Mouse (Mus musculus): Measurements from ENCODE around the gene Gm20388. TPM values are rescaled to one million over a fixed set of nuclear protein-coding genes. Genes with fewer than 3 reads are reported as not detected.

Gene Gm20388
- polyA plus RNA-seq, 1 experiment from 2014 or later, result not detected

GRCm38 (mm10) chr8:123732332-123732731 is 3821.7 kb downstream of the Gm20388 start:
- Histone ChIP-seq H3K27ac (no peak overlapping the region), H3K9ac (no peak overlapping the region), H3K4me3 (no peak overlapping the region), H3K36me3 (no peaks in the 10 kb centered on the region), H3K4me2 (no peak overlapping the region), H3K4me1 (0 out of 2 replicates have a peak, but pooled peaks cover 4% of the 10 kb centered on the region), H3K27me3 (replicated peaks) (peaks cover 39% of the 10 kb centered on the region), H3K9me3 (replicated peaks) (no peaks in the 10 kb centered on the region)
- 22% methylated on average over 4 of the region's 4 CpGs for WGBS (ENCODE audit: insufficient replicate concordance)
- no peak for ATAC-seq

- H3K27me3 ChIP-seq (replicated peaks), result peaks cover 31% of the 10 kb centered on the region
- 72% methylated on average over 8 of the region's 8 CpGs for WGBS (ENCODE audit: insufficient replicate concordance)
- H3K4me2 ChIP-seq, result no peak overlapping the region
- no peak overlapping the region for H3K9ac ChIP-seq
- H3K36me3 ChIP-seq, result no peaks in the 10 kb centered on the region
- H3K27ac ChIP-seq, result no peak overlapping the region
- no peaks in the 10 kb centered on the region for H3K9me3 ChIP-seq (replicated peaks)
- no peak overlapping the region for H3K4me3 ChIP-seq
- ATAC-seq, result no peak
- H3K4me1 ChIP-seq, result 0 out of 2 replicates have a peak, but pooled peaks cover 4% of the 10 kb centered on the region
These were observed 3823.8 kb downstream of the Gm20388 start for GRCm38 (mm10) chr8:123734486-123734885.

- Histone ChIP-seq H3K27me3 (replicated peaks) (peaks cover 11% of the 10 kb centered on the region; the same call in 1 of the 2 replicates), H3K27ac (no peak overlapping the region), H3K36me3 (no peaks in the 10 kb centered on the region), H3K4me3 (no peak overlapping the region), H3K4me1 (0 out of 2 replicates have a peak, but pooled peaks cover 4% of the 10 kb centered on the region), H3K9me3 (replicated peaks) (no peaks in the 10 kb centered on the region), H3K9ac (no peak overlapping the region), H3K4me2 (no peak overlapping the region)
- ATAC-seq, result no peak
- 67% methylated on average over 9 of the region's 9 CpGs for WGBS (ENCODE audit: insufficient replicate concordance)
These were observed 3826.3 kb downstream of the Gm20388 start for GRCm38 (mm10) chr8:123736974-123737373.

- Histone ChIP-seq H3K4me3 (no peak overlapping the region), H3K27ac (no peak overlapping the region), H3K9me3 (replicated peaks) (no peaks in the 10 kb centered on the region), H3K9ac (no peak overlapping the region), H3K27me3 (replicated peaks) (peaks cover 20% of the 10 kb centered on the region), H3K4me2 (no peak overlapping the region), H3K4me1 (no peaks in the 10 kb centered on the region), H3K36me3 (no peaks in the 10 kb centered on the region)
- WGBS (ENCODE audit: insufficient replicate concordance), result 45% methylated on average over 4 of the region's 4 CpGs
- no peak for ATAC-seq
These were observed 3829.6 kb downstream of the Gm20388 start for GRCm38 (mm10) chr8:123740263-123740662.

GRCm38 (mm10) chr8:123741232-123741631 is 3830.6 kb downstream of the Gm20388 start:
- Histone ChIP-seq H3K27ac (no peak overlapping the region), H3K36me3 (no peaks in the 10 kb centered on the region), H3K4me1 (no peaks in the 10 kb centered on the region), H3K4me3 (no peak overlapping the region), H3K9me3 (replicated peaks) (no peaks in the 10 kb centered on the region), H3K9ac (no peak overlapping the region), H3K4me2 (no peak overlapping the region), H3K27me3 (replicated peaks) (peaks cover 20% of the 10 kb centered on the region)
- ATAC-seq, result no peak
- WGBS (ENCODE audit: insufficient replicate concordance), result 67% methylated on average over 9 of the region's 9 CpGs

GRCm38 (mm10) chr8:123746488-123746887 is 3835.8 kb downstream of the Gm20388 start:
- WGBS (ENCODE audit: insufficient replicate concordance), result 79% methylated on average over 4 of the region's 4 CpGs
- ATAC-seq, result no peak
- H3K9ac ChIP-seq, result no peak overlapping the region
- H3K4me2 ChIP-seq, result no peak overlapping the region
- H3K4me1 ChIP-seq, result peaks cover 7% of the 10 kb centered on the region; the same call in 1 of the 2 replicates
- H3K9me3 ChIP-seq (replicated peaks), result no peaks in the 10 kb centered on the region
- H3K27me3 ChIP-seq (replicated peaks), result peaks cover 12% of the 10 kb centered on the region
- no peak overlapping the region for H3K4me3 ChIP-seq
- H3K36me3 ChIP-seq, result no peaks in the 10 kb centered on the region
- no peak overlapping the region for H3K27ac ChIP-seq

GRCm38 (mm10) chr8:123747772-123748171 is 3837.1 kb downstream of the Gm20388 start:
- H3K27ac ChIP-seq, result no peak overlapping the region
- H3K4me2 ChIP-seq, result no peak overlapping the region
- H3K36me3 ChIP-seq, result no peaks in the 10 kb centered on the region
- 57% methylated on average over 5 of the region's 5 CpGs for WGBS (ENCODE audit: insufficient replicate concordance)
- no peak overlapping the region for H3K4me3 ChIP-seq
- no peaks in the 10 kb centered on the region for H3K9me3 ChIP-seq (replicated peaks)
- ATAC-seq, result no peak
- H3K9ac ChIP-seq, result no peak overlapping the region
- peaks cover 11% of the 10 kb centered on the region for H3K27me3 ChIP-seq (replicated peaks)
- peaks cover 13% of the 10 kb centered on the region for H3K4me1 ChIP-seq

- Histone ChIP-seq H3K9me3 (replicated peaks) (no peaks in the 10 kb centered on the region), H3K4me3 (no peak overlapping the region), H3K36me3 (no peaks in the 10 kb centered on the region), H3K27me3 (replicated peaks) (peaks cover 17% of the 10 kb centered on the region), H3K9ac (no peak overlapping the region), H3K4me2 (no peak overlapping the region), H3K27ac (no peak overlapping the region), H3K4me1 (peaks cover 13% of the 10 kb centered on the region)
- 26% methylated on average over 5 of the region's 5 CpGs for WGBS (ENCODE audit: insufficient replicate concordance)
- no peak for ATAC-seq
These were observed 3839.6 kb downstream of the Gm20388 start for GRCm38 (mm10) chr8:123750171-123750693.

GRCm38 (mm10) chr8:123752773-123753468 is 3842.3 kb downstream of the Gm20388 start:
- H3K9ac ChIP-seq, result no peak overlapping the region
- H3K4me1 ChIP-seq, result peaks cover 13% of the 10 kb centered on the region
- 66% methylated on average over 13 of the region's 13 CpGs for WGBS (ENCODE audit: insufficient replicate concordance)
- ATAC-seq, result no peak
- H3K4me3 ChIP-seq, result no peak overlapping the region
- peaks cover 20% of the 10 kb centered on the region for H3K27me3 ChIP-seq (replicated peaks)
- no peak overlapping the region for H3K27ac ChIP-seq
- H3K36me3 ChIP-seq, result no peaks in the 10 kb centered on the region
- H3K9me3 ChIP-seq (replicated peaks), result no peaks in the 10 kb centered on the region
- H3K4me2 ChIP-seq, result no peak overlapping the region

- H3K4me1 ChIP-seq, result peaks cover 13% of the 10 kb centered on the region
- no peak overlapping the region for H3K27ac ChIP-seq
- H3K36me3 ChIP-seq, result no peaks in the 10 kb centered on the region
- H3K9me3 ChIP-seq (replicated peaks), result no peaks in the 10 kb centered on the region
- WGBS (ENCODE audit: insufficient replicate concordance), result 15% methylated on average over 18 of the region's 18 CpGs
- H3K27me3 ChIP-seq (replicated peaks), result peaks cover 27% of the 10 kb centered on the region
- ATAC-seq, result no peak
- H3K9ac ChIP-seq, result no peak overlapping the region
- H3K4me3 ChIP-seq, result no peak overlapping the region
- no peak overlapping the region for H3K4me2 ChIP-seq
These were observed 3843.1 kb downstream of the Gm20388 start for GRCm38 (mm10) chr8:123753604-123754375.

GRCm38 (mm10) chr8:123754538-123755431 is 3844.1 kb downstream of the Gm20388 start:
- Histone ChIP-seq H3K4me1 (peaks cover 13% of the 10 kb centered on the region), H3K9me3 (replicated peaks) (no peaks in the 10 kb centered on the region), H3K9ac (no peak overlapping the region), H3K4me2 (no peak overlapping the region), H3K27me3 (replicated peaks) (peaks cover 34% of the 10 kb centered on the region), H3K27ac (no peak overlapping the region), H3K4me3 (no peak overlapping the region), H3K36me3 (no peaks in the 10 kb centered on the region)
- no peak for ATAC-seq
- 52% methylated on average over 13 of the region's 13 CpGs for WGBS (ENCODE audit: insufficient replicate concordance)

Measured in liver, embryonic 12.5 days (tissue).